ENCODE assay signal across 16 mouse cellular contexts in the genomic region with DNA sequence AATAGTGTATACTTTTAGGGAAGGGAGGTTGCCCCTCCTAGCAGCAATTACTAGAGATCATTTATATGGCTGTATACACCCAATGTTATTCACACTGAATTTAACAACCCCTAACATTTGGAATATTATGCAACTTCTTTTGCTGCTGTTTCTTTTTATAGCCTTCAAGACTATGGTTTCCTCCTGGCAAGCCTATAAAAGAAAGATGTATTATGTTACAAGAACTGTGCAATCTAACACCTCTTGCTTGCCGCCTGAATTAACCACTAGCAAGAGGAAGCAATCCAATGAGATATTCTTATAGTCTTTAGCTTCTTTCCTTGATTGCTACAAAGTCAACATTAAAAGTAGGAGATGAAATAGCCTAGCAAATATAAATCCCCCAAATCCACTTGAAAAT. TPM values are rescaled to one million over a fixed set of nuclear protein-coding genes. Genes with fewer than 3 reads are reported as not detected.
DNase-seq lines count a peak whose midpoint lies in the region; ATAC-seq lines count a peak whose summit lies in the region.
"Had no signal": no experiment of that assay in that cellular context is flagged by ENCODE, and none has a peak within 500 bp of the region (broad histone marks: within the 10 kb centered on the region; RNA-seq: fewer than 3 reads in every experiment).

No protein-coding gene starts in this region.

- peak; percentile 97 for ATAC-seq in frontal cortex, adult (ENCODE audit: low TSS enrichment)
- peak; percentile 77 for ATAC-seq in granulocyte monocyte progenitor cell, adult 5-6 weeks (replicated peaks; ENCODE audit: poor library complexity, severe bottlenecking)
- ATAC-seq: activated CD4-positive, CD25-positive, alpha-beta regulatory T cell, adult 4 months; forebrain, embryonic 13.5 days; forebrain, postnatal 0 days; Patski had no signal

- intact Hi-C loops in heart, postnatal 25 days (cut with DNase I), result no loop called here

- no peak for DNase-seq in frontal cortex, postnatal 10 days (ENCODE audit: low spot score in 2 of 2)
- DNase-seq in 3T3-L1 (ENCODE audit: low read depth, low spot score), result peak; percentile 26
- DNase-seq in telencephalon, adult 2 months (ENCODE audit: low read depth, low spot score), result peak; percentile 27
- DNase-seq in heart, postnatal 25 days (ENCODE audit: low spot score), result no peak
- no peak for DNase-seq in cerebellum, adult 18-20 months
- DNase-seq: adrenal gland, postnatal 14 days; cerebellum, adult 8-10 months; cerebellum, postnatal 14 days; forebrain, postnatal 0 days; heart, adult 2 months; heart, postnatal 14 days had no signal

RNA-seq across cellular contexts. Expression of gene Gm6685, which starts 57.5 kb away (rescaled TPM):
- not detected in 2 replicates for total RNA-seq in granulocyte monocyte progenitor cell, adult 5-6 weeks (2014; fragmentation: Nextera tagmentation)
- total RNA-seq in granulocyte monocyte progenitor cell, adult 5-6 weeks (2017), result 0.82 and 1.2 TPM in 2 replicates
- total RNA-seq in heart, postnatal 25 days (2021), result 1 to 10 TPM; 3.3 to 4.0 TPM
- total RNA-seq: forebrain, postnatal 0 days had no signal

Comparison
In these comparisons a context has a peak if more than half of its experiments do, and no peak if none do; other contexts are left out.
1. DNase-seq: peak in 3T3-L1 (single experiment) and telencephalon, adult 2 months (single experiment); none in frontal cortex, postnatal 10 days (0 of 2), heart, postnatal 25 days (single experiment) and cerebellum, adult 18-20 months (0 of 2).